Mouse (Mus musculus): ENCODE measurements around the gene Irf1.

The Irf1 gene

GRCm38 (mm10) chr11:53785311-53785936, 15.6 kb downstream of the Irf1 start:
- no peak for DNase-seq (ENCODE audit: low spot score)

GRCm38 (mm10) chr11:53786058-53787031, 16.5 kb downstream of the Irf1 start:
- DNase-seq (ENCODE audit: low spot score) = peak; percentile 65

GRCm38 (mm10) chr11:53788196-53788595, 18.4 kb downstream of the Irf1 start:
- peak; percentile 85 for DNase-seq (ENCODE audit: low spot score)

- DNase-seq (ENCODE audit: low spot score) = no peak
Measured at GRCm38 (mm10) chr11:53789277-53789676, 19.5 kb downstream of the Irf1 start.

DNA sequence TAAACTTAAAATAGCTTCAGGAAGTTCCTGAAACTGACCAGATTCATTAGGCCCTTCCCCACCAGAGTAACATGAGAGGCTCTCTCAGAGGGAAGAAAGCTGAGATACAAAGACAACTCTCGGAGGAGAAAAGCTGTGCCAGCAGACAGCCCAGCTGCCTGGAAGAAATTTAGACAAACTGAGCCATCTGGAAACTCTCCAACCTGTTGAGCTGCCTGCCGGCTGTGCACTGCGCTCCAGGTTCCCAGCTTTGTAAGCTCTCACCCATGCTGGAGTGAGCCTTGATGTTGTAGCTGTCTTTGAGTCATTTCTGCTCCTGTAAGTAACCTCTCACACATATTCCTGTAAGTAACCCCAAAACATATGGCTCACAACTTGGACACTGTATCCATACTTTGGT, 23.2 kb downstream of the Irf1 start:
- no peak for DNase-seq (ENCODE audit: low spot score)

GRCm38 (mm10) chr11:53794015-53794414, 24.2 kb downstream of the Irf1 start:
- peak; percentile 40 for DNase-seq (ENCODE audit: low spot score)

GRCm38 (mm10) chr11:53794671-53795557, 25.1 kb downstream of the Irf1 start:
- peak; percentile 81 for DNase-seq (ENCODE audit: low spot score)

GRCm38 (mm10) chr11:53795813-53796212, 26.0 kb downstream of the Irf1 start:
- DNase-seq (ENCODE audit: low spot score) = no peak

GRCm38 (mm10) chr11:53796409-53797151, 26.8 kb downstream of the Irf1 start:
- peak; percentile 88 for DNase-seq (ENCODE audit: low spot score)

GRCm38 (mm10) chr11:53797386-53797920, 27.6 kb downstream of the Irf1 start:
- no peak for DNase-seq (ENCODE audit: low spot score)

GRCm38 (mm10) chr11:53798041-53798711, 28.4 kb downstream of the Irf1 start:
- DNase-seq (ENCODE audit: low spot score) = no peak

DNA sequence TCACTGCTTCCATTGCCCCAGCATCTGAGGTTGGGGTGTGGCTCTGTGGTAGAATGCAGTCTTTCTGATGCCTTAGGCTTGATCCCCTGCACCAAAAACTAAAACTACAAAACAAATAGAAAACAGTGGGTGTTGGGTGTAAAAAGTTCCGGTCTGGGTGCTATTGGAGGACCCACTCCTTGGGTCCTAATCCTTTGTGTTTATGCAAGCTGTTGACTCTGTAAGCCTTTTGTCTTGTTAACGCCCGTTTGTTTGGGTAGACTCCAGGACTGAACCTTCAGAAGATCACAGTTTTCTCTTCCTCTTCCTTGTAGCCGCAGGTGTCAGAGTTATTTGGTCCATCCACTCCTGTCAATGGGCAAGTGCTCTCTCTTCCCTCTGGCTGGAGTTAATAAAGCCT, 30.2 kb downstream of the Irf1 start:
- DNase-seq (ENCODE audit: low spot score) = no peak

DNA sequence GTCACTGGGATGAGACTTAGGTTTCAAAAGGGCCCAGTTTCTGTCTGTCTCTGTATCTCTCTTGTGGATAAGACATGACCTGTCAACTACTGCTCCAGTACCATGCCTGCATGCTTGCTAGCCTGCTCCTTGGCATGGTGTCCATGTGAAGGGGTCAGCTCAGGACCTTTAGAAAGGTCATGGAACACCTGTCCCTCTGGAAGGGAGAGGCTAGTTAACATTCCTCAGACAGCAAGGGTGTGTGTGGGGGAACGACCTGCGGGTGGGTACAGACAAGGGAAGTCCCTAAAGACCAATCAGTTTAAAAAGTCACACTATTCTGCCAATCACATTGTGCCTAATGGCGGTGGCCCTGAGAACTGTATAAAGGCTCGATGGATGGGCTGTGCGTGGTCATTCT, 31.2 kb downstream of the Irf1 start:
- DNase-seq (ENCODE audit: low spot score) = no peak

GRCm38 (mm10) chr11:53803093-53803492, 33.3 kb downstream of the Irf1 start:
- no peak for DNase-seq (ENCODE audit: low spot score)

- DNase-seq (ENCODE audit: low spot score) = no peak
Measured at GRCm38 (mm10) chr11:53803494-53803893, 33.7 kb downstream of the Irf1 start.

GRCm38 (mm10) chr11:53804569-53805344, 34.9 kb downstream of the Irf1 start:
- DNase-seq (ENCODE audit: low spot score) = no peak

GRCm38 (mm10) chr11:53805786-53806185, 36.0 kb downstream of the Irf1 start:
- peak; percentile 93 for DNase-seq (ENCODE audit: low spot score)

DNA sequence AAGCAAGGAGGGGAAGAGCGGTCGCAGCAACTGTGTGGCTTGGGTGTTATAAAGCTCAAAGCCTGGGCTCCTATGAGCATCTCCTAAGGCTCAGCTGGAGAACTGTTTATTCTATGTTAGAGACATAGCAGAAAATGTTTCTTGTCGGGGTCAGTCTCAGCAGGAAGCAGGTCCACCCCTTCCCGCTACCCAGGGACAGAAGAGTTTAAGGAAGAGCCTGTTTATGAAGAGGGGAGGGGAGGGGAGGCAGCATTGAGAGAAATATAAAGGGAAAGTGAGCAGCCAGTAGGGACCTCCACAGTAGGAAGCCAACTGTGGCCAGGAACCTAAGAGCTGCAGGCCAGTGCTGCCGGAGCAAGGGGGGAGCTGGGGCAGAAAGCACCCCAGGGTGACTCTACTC, 39.5 kb downstream of the Irf1 start:
- DNase-seq (ENCODE audit: low spot score) = peak; percentile 72

- DNase-seq (ENCODE audit: low spot score) = no peak
Measured at GRCm38 (mm10) chr11:53810156-53810555, 40.3 kb downstream of the Irf1 start.

GRCm38 (mm10) chr11:53810749-53811148, 40.9 kb downstream of the Irf1 start:
- no peak for DNase-seq (ENCODE audit: low spot score)
